Mouse (Mus musculus): ENCODE measurements around the gene Eef1akmt1. TPM values are rescaled to one million over a fixed set of nuclear protein-coding genes. Genes with fewer than 3 reads are reported as not detected.

The Eef1akmt1 gene
- polyA plus RNA-seq, 1 experiment from 2014 or later: 132 TPM

DNA sequence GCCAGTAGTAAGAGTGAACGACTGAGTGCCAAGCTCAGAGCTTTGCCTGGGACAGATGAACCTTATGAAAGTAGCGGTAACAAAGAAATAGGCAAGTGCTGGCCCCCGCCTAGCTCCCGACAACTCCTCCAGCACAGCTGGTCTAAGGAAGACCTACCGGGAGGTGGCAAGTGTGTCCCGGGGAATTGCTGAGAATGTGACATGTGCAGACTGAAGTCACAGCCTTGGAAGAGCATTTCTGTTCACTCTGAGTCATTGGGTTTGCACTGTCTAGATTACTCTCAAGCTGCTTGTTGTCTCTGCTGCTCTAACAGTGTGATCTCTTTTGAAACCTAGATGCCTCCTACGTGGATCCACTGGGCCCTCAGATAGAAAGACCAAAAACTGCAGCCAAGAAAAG is 54.4 kb downstream of the Eef1akmt1 start:
- no peak overlapping the region for H3K4me3 ChIP-seq (ENCODE audit: low read depth, low read length)
- H3K4me1 ChIP-seq (ENCODE audit: control insufficient read depth, insufficient read depth, low read length): no peaks in the 10 kb centered on the region
- DNase-seq (ENCODE audit: low spot score) (no peak), ATAC-seq (no peak)
- H3K27me3 ChIP-seq (replicated peaks; ENCODE audit: control insufficient read depth, insufficient read depth, low read length): no peaks in the 10 kb centered on the region
- H3K9me3 ChIP-seq (replicated peaks; ENCODE audit: control insufficient read depth, low read length): no peaks in the 10 kb centered on the region
- no peak overlapping the region for H3K4me2 ChIP-seq (ENCODE audit: low read length)
- H3K36me3 ChIP-seq (ENCODE audit: control insufficient read depth, insufficient read depth, low read length): peaks cover 4% of the 10 kb centered on the region; the same call in 1 of the 2 replicates
- no peak overlapping the region for H3K9ac ChIP-seq (ENCODE audit: low read length)
- WGBS: 88% methylated on average over 7 of the region's 7 CpGs
- no peak overlapping the region for H3K27ac ChIP-seq (ENCODE audit: low read depth, low read length)

DNA sequence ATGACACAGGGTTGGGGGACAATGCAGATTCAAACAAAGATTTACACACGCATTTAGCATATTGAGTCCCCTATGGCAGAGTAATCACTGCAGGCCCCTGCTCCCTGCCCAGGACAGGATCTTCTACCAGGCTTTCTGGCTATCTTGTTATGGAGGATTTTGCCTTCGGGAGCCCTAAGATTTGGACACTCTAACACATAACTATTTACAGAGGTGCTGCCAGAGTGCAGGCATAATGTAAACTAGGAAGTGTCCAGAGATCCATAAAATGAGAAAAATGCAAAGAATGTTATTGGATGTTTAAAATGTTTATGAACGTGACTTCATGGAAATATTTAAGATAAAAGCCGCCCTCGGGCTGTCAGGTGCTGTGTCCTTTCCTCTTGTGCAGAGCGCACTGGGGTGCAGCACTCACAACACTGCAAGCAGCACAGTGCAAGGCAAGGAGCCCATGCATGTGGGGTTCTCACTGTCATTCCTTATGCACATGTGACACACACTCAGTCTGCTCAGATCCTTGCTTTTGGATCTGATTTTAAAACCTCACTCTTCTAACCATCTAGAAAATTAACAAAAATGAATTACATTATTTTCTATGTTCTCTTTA is 56.2 kb downstream of the Eef1akmt1 start:
- no peak for ATAC-seq
- WGBS: 86% methylated on average over 6 of the region's 6 CpGs
- Histone ChIP-seq H3K9me3 (replicated peaks; ENCODE audit: control insufficient read depth, low read length) (no peaks in the 10 kb centered on the region), H3K4me2 (ENCODE audit: low read length) (no peak overlapping the region), H3K27ac (ENCODE audit: low read depth, low read length) (no peak overlapping the region), H3K9ac (ENCODE audit: low read length) (no peak overlapping the region), H3K27me3 (replicated peaks; ENCODE audit: control insufficient read depth, insufficient read depth, low read length) (no peaks in the 10 kb centered on the region), H3K4me3 (ENCODE audit: low read depth, low read length) (no peak overlapping the region), H3K4me1 (ENCODE audit: control insufficient read depth, insufficient read depth, low read length) (no peaks in the 10 kb centered on the region), H3K36me3 (ENCODE audit: control insufficient read depth, insufficient read depth, low read length) (peaks cover 6% of the 10 kb centered on the region; the same call in 1 of the 2 replicates)
- DNase-seq (ENCODE audit: low spot score): no peak

- no peak for ATAC-seq
- no peak overlapping the region for H3K4me3 ChIP-seq (ENCODE audit: low read depth, low read length)
- H3K9me3 ChIP-seq (replicated peaks; ENCODE audit: control insufficient read depth, low read length): no peaks in the 10 kb centered on the region
- no peaks in the 10 kb centered on the region for H3K27me3 ChIP-seq (replicated peaks; ENCODE audit: control insufficient read depth, insufficient read depth, low read length)
- H3K36me3 ChIP-seq (ENCODE audit: control insufficient read depth, insufficient read depth, low read length): 0 out of 2 replicates have a peak, but pooled peaks cover 2% of the 10 kb centered on the region
- H3K9ac ChIP-seq (ENCODE audit: low read length): no peak overlapping the region
- H3K27ac ChIP-seq (ENCODE audit: low read depth, low read length): no peak overlapping the region
- WGBS: 47% methylated on average over 6 of the region's 6 CpGs
- no peak overlapping the region for H3K4me2 ChIP-seq (ENCODE audit: low read length)
- DNase-seq (ENCODE audit: low spot score): peak; percentile 27
- no peaks in the 10 kb centered on the region for H3K4me1 ChIP-seq (ENCODE audit: control insufficient read depth, insufficient read depth, low read length)
Observed at GRCm38 (mm10) chr14:57509554-57509953, 61.9 kb downstream of the Eef1akmt1 start.

DNA sequence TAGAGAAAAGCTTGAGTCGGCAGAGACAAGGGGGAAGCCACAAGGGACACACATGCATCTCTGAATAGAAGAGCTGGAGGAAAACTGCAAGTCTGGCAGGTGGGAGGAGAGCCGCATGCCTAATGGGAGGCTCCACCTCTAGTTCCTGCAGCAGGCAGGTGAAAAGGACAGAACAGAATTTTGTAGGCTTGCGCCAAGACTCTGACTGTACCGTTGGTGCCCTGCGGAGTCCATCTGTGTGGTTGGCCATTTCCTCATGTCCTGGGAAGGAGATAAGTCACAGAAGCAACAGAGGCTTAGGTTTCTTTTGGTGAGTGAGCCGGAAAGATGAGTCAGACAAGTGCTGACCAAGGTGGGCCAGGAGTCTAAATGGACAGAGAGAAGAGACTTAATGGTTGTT is 67.7 kb downstream of the Eef1akmt1 start:
- no peak for DNase-seq (ENCODE audit: low spot score)
- 88% methylated on average over 6 of the region's 6 CpGs for WGBS
- Histone ChIP-seq H3K4me3 (ENCODE audit: low read depth, low read length) (no peak overlapping the region), H3K9me3 (replicated peaks; ENCODE audit: control insufficient read depth, low read length) (no peaks in the 10 kb centered on the region), H3K27me3 (replicated peaks; ENCODE audit: control insufficient read depth, insufficient read depth, low read length) (no peaks in the 10 kb centered on the region), H3K36me3 (ENCODE audit: control insufficient read depth, insufficient read depth, low read length) (peaks cover 3% of the 10 kb centered on the region; the same call in 1 of the 2 replicates), H3K9ac (ENCODE audit: low read length) (no peak overlapping the region), H3K27ac (ENCODE audit: low read depth, low read length) (no peak overlapping the region), H3K4me1 (ENCODE audit: control insufficient read depth, insufficient read depth, low read length) (no peaks in the 10 kb centered on the region), H3K4me2 (ENCODE audit: low read length) (no peak overlapping the region)
- no peak for ATAC-seq

Other genes starting within 250 kb of the Eef1akmt1 start
- 9.0 and 9.9 TPM in 2 replicates for gene Cryl1, start 173.1 kb downstream of the Eef1akmt1 start, polyA plus RNA-seq (2014; fragmentation: Nextera tagmentation; extraction: Ambion mirVana)
- gene Ift88, start 147.6 kb downstream of the Eef1akmt1 start, polyA plus RNA-seq (2014; fragmentation: Nextera tagmentation; extraction: Ambion mirVana): 15.4 and 16.7 TPM in 2 replicates
- gene Il17d, start 46.8 kb downstream of the Eef1akmt1 start, polyA plus RNA-seq (2014; fragmentation: Nextera tagmentation; extraction: Ambion mirVana): 1.9 and 2.4 TPM in 2 replicates
- 13.7 and 16.1 TPM in 2 replicates for gene Xpo4, start 93.8 kb upstream of the Eef1akmt1 start, polyA plus RNA-seq (2014; fragmentation: Nextera tagmentation; extraction: Ambion mirVana)
- not detected in 2 replicates for gene Gm49361, start 174.5 kb upstream of the Eef1akmt1 start, polyA plus RNA-seq (2014; fragmentation: Nextera tagmentation; extraction: Ambion mirVana)
- gene Lats2, start 186.8 kb upstream of the Eef1akmt1 start, polyA plus RNA-seq (2014; fragmentation: Nextera tagmentation; extraction: Ambion mirVana): 5.0 and 6.2 TPM in 2 replicates
- gene Sap18, start 226.6 kb upstream of the Eef1akmt1 start, polyA plus RNA-seq (2014; fragmentation: Nextera tagmentation; extraction: Ambion mirVana): 21.1 and 31.7 TPM in 2 replicates

Data from forebrain, embryonic 14.5 days (tissue).